Mouse (Mus musculus) G1E (cell line): ENCODE results near the gene Cpa3. TPM values are rescaled to one million over a fixed set of nuclear protein-coding genes. Genes with fewer than 3 reads are reported as not detected.

ENCODE experiments used
- ATAC-seq: 2 replicates; pipeline ENCODE4 v1.8.0; 2016; ENCODE audit warnings: mild to moderate bottlenecking; ENCODE audit not compliant: insufficient number of reproducible peaks, poor library complexity, low FRiP score, severe bottlenecking; ENCODE audit errors: extremely low read depth
- DNase-seq: peaks from one replicate; pipeline ENCODE4 v3.0.0; 2012; ENCODE audit warnings: low spot score
- H3K27me3 ChIP-seq: 2 replicates; pipeline ENCODE4 v1.6.1; 2012; ENCODE audit warnings: mild to moderate bottlenecking, low read length, inconsistent platforms; ENCODE audit not compliant: insufficient read depth
- H3K36me3 ChIP-seq: replicated peaks from 2 replicates; pipeline ENCODE3; 2012; ENCODE audit warnings: mild to moderate bottlenecking, inconsistent platforms
- H3K4me1 ChIP-seq: 2 replicates; pipeline ENCODE4 v1.6.1; 2012; ENCODE audit warnings: low read depth, low read length, inconsistent platforms, mixed read lengths; ENCODE audit not compliant: insufficient read depth
- H3K4me3 ChIP-seq: 2 replicates; pipeline ENCODE4 v1.5.1; 2012; ENCODE audit warnings: low read depth, mild to moderate bottlenecking, inconsistent platforms, low read length, moderate library complexity, mixed read lengths
- H3K9me3 ChIP-seq: replicated peaks from 2 replicates; pipeline ENCODE4 v1.6.1; 2012; ENCODE audit warnings: inconsistent platforms
- CTCF ChIP-seq: IDR thresholded peaks from 2 replicates; pipeline ENCODE4 v1.5.1; 2012; ENCODE audit warnings: low read depth, low read length, inconsistent platforms, mixed read lengths
- GATA1 ChIP-seq: IDR thresholded peaks from 2 replicates; pipeline ENCODE4 v1.6.1; 2012; ENCODE audit warnings: borderline replicate concordance, low read length, inconsistent platforms, mixed read lengths
- GATA2 ChIP-seq: IDR thresholded peaks from 2 replicates; pipeline ENCODE4 v1.6.1; 2012; ENCODE audit warnings: low read depth, low read length, inconsistent platforms, borderline replicate concordance
- POLR2AphosphoS5 ChIP-seq: IDR thresholded peaks from 2 replicates; pipeline ENCODE4 v1.6.1; 2012; ENCODE audit warnings: low read depth, low read length, inconsistent platforms; ENCODE audit not compliant: insufficient replicate concordance
- TAL1 ChIP-seq: conservative IDR thresholded peaks from 2 replicates; pipeline ENCODE4 v1.6.1; 2012; ENCODE audit warnings: low read depth, low read length, inconsistent platforms, mixed read lengths
- polyA plus RNA-seq: library from polyadenylated mRNA; stranded (reverse); fragments of >175 nt; gene quantifications from 2 replicates; pipeline ENCODE4 v1.2.3, GENCODE M21; 2012
- total RNA-seq, 2 experiments: library from RNA; stranded (forward) in 1 of 2; stranded (reverse) in 1 of 2; fragments of 200-1000 nt in 1 of 2; fragments of >200 nt in 1 of 2; fragmentation: Nextera tagmentation in 1 of 2; gene quantifications; 2 replicates each; pipeline ENCODE4 v1.2.3; 2014 to 2017

Gene Cpa3
- 185 and 247 TPM in 2 replicates for total RNA-seq (2014; fragmentation: Nextera tagmentation)
- 558 and 610 TPM in 2 replicates for total RNA-seq (2017)
- 3.4 TPM in 2 replicates for polyA plus RNA-seq

- no peak for TF ChIP-seq GATA2
- peak; percentile 60 for TF ChIP-seq TAL1
- H3K4me1 ChIP-seq, result peaks cover 67% of the 10 kb centered on the region
- no peak within 1 kb of the TSS for H3K4me3 ChIP-seq
- ATAC-seq (peak; percentile 42), DNase-seq (peak; percentile 11)
- H3K9me3 ChIP-seq, result no peaks in the 10 kb centered on the region
- H3K36me3 ChIP-seq, result no peaks in the 10 kb centered on the region
- H3K27me3 ChIP-seq, result no peaks in the 10 kb centered on the region
Measured at GRCm38 (mm10) chr3:20242050-20242449, at the start of gene Cpa3. Gene Cpa3 (minus strand): TSS chr3:20242181.

- TF ChIP-seq GATA1 (no peak), TAL1 (no peak), CTCF (no peak), POLR2AphosphoS5 (no peak), GATA2 (no peak)
- no peak for DNase-seq
- Histone ChIP-seq H3K27me3 (no peaks in the 10 kb centered on the region), H3K9me3 (no peaks in the 10 kb centered on the region), H3K4me1 (peaks cover 24% of the 10 kb centered on the region), H3K36me3 (no peaks in the 10 kb centered on the region), H3K4me3 (no peak overlapping the region)
- no peak for ATAC-seq
Measured at GRCm38 (mm10) chr3:20291370-20291769, 49.4 kb upstream of the Cpa3 start.

GRCm38 (mm10) chr3:20288761-20289160, 46.8 kb upstream of the Cpa3 start:
- Histone ChIP-seq H3K36me3 (no peaks in the 10 kb centered on the region), H3K4me3 (no peak overlapping the region), H3K27me3 (no peaks in the 10 kb centered on the region), H3K9me3 (no peaks in the 10 kb centered on the region), H3K4me1 (peaks cover 6% of the 10 kb centered on the region)
- DNase-seq (no peak), ATAC-seq (no peak)
- TF ChIP-seq GATA1 (no peak), CTCF (no peak), GATA2 (no peak), POLR2AphosphoS5 (no peak), TAL1 (no peak)

- Histone ChIP-seq H3K4me1 (peaks cover 7% of the 10 kb centered on the region; the same call in 1 of the 2 replicates), H3K4me3 (no peak overlapping the region), H3K36me3 (no peaks in the 10 kb centered on the region), H3K9me3 (no peaks in the 10 kb centered on the region), H3K27me3 (0 out of 2 replicates have a peak, but pooled peaks cover 2% of the 10 kb centered on the region)
- no peak for TF ChIP-seq TAL1
- TF ChIP-seq POLR2AphosphoS5, result no peak
- no peak for TF ChIP-seq CTCF
- no peak for TF ChIP-seq GATA1
- no peak for TF ChIP-seq GATA2
- ATAC-seq (no peak), DNase-seq (no peak)
Measured at GRCm38 (mm10) chr3:20281796-20282195, 39.8 kb upstream of the Cpa3 start.

GRCm38 (mm10) chr3:20275633-20276032, 33.7 kb upstream of the Cpa3 start, which contains the start of gene Cpb1:
Gene Cpb1 (minus strand): TSS chr3:20275733.
- no peak for TF ChIP-seq GATA1
- no peak for TF ChIP-seq GATA2
- no peak for TF ChIP-seq CTCF
- DNase-seq, result no peak
- H3K27me3 ChIP-seq, result 0 out of 2 replicates have a peak, but pooled peaks cover 1% of the 10 kb centered on the region
- H3K36me3 ChIP-seq, result no peaks in the 10 kb centered on the region
- ATAC-seq, result no peak
- peaks cover 4% of the 10 kb centered on the region; the same call in 1 of the 2 replicates for H3K4me1 ChIP-seq
- H3K4me3 ChIP-seq, result no peak within 1 kb of the TSS
- no peaks in the 10 kb centered on the region for H3K9me3 ChIP-seq

- DNase-seq (peak; percentile 13), ATAC-seq (0 out of 2 replicates have a peak, but pooled peaks have one; percentile 55)
- Histone ChIP-seq H3K27me3 (no peaks in the 10 kb centered on the region), H3K4me1 (peaks cover 35% of the 10 kb centered on the region), H3K36me3 (no peaks in the 10 kb centered on the region), H3K9me3 (no peaks in the 10 kb centered on the region), H3K4me3 (no peak overlapping the region)
- TF ChIP-seq GATA1, result no peak
- no peak for TF ChIP-seq POLR2AphosphoS5
- no peak for TF ChIP-seq TAL1
- no peak for TF ChIP-seq GATA2
- TF ChIP-seq CTCF, result no peak
Measured at GRCm38 (mm10) chr3:20254566-20255479, 12.8 kb upstream of the Cpa3 start.
